Mouse (Mus musculus) ES-Bruce4 (cell line): ENCODE measurements at regions not wholly inside any gene's neighbourhood (a gene's known extent, or its start where the extent isn't known, plus 50 kb on each side); places are given as distances from the start of the nearest gene placed in this dataset.

Experiments
- H3K27ac ChIP-seq: 2 replicates; pipeline ENCODE4 v1.5.1; 2012; ENCODE audit warnings: low read length, inconsistent platforms; ENCODE audit not compliant: insufficient read depth
- H3K27me3 ChIP-seq: 2 replicates; pipeline ENCODE4 v1.6.1; 2012; ENCODE audit warnings: mild to moderate bottlenecking, low read length, inconsistent platforms; ENCODE audit not compliant: control insufficient read depth, poor library complexity, insufficient read depth, severe bottlenecking
- H3K36me3 ChIP-seq: 2 replicates; pipeline ENCODE4 v1.6.1; 2012; ENCODE audit warnings: inconsistent platforms, mild to moderate bottlenecking, low read length, moderate library complexity; ENCODE audit not compliant: control insufficient read depth, poor library complexity, insufficient read depth, severe bottlenecking
- H3K4me1 ChIP-seq: one replicate; pipeline ENCODE4 v1.8.1; 2011; ENCODE audit warnings: low read length; ENCODE audit not compliant: control insufficient read depth, insufficient read depth
- H3K4me3 ChIP-seq: 2 replicates; pipeline ENCODE4 v1.5.1; 2011; ENCODE audit warnings: low read depth, mild to moderate bottlenecking, low read length
- H3K9ac ChIP-seq: 2 replicates; pipeline ENCODE4 v1.6.1; 2012; ENCODE audit warnings: low read depth, mild to moderate bottlenecking, inconsistent platforms; ENCODE audit not compliant: poor library complexity, severe bottlenecking
- H3K9me3 ChIP-seq: replicated peaks from 2 replicates; pipeline ENCODE4 v1.6.1; 2012; ENCODE audit warnings: mild to moderate bottlenecking, low read length, inconsistent platforms; ENCODE audit not compliant: control insufficient read depth, poor library complexity, insufficient read depth, severe bottlenecking
- CTCF ChIP-seq: IDR thresholded peaks from one replicate; pipeline ENCODE4 v1.8.1; 2011; ENCODE audit warnings: low read depth, low read length
- EP300 ChIP-seq: IDR thresholded peaks from 2 replicates; pipeline ENCODE4 v1.6.1; 2011; ENCODE audit warnings: low read depth, low read length; ENCODE audit not compliant: insufficient read depth
- POLR2A ChIP-seq: IDR thresholded peaks from one replicate; pipeline ENCODE4 v1.8.1; 2011; ENCODE audit warnings: low read length; ENCODE audit not compliant: insufficient read depth

- TF ChIP-seq POLR2A (no peak), CTCF (no peak), EP300 (no peak)
Observed at GRCm38 (mm10) chr8:117862318-117862717, 60.6 kb upstream of the Mphosph6 start.

GRCm38 (mm10) chr8:117859734-117860133, 58.0 kb upstream of the Mphosph6 start:
- Histone ChIP-seq H3K9me3 (no peaks in the 10 kb centered on the region), H3K27me3 (no peaks in the 10 kb centered on the region), H3K27ac (no peak overlapping the region), H3K4me3 (no peak overlapping the region), H3K9ac (no peak overlapping the region), H3K36me3 (no peaks in the 10 kb centered on the region), H3K4me1 (no peaks in the 10 kb centered on the region)
- no peak for TF ChIP-seq CTCF
- no peak for TF ChIP-seq EP300
- TF ChIP-seq POLR2A: no peak

More at GRCm38 (mm10) chr8:117862318-117862717, 60.6 kb upstream of the Mphosph6 start:
- Histone ChIP-seq H3K4me1 (no peaks in the 10 kb centered on the region), H3K9ac (no peak overlapping the region), H3K9me3 (no peaks in the 10 kb centered on the region), H3K4me3 (no peak overlapping the region), H3K27me3 (no peaks in the 10 kb centered on the region), H3K36me3 (no peaks in the 10 kb centered on the region), H3K27ac (no peak overlapping the region)

- Histone ChIP-seq H3K4me1 (no peaks in the 10 kb centered on the region), H3K9me3 (no peaks in the 10 kb centered on the region), H3K27me3 (no peaks in the 10 kb centered on the region)
Observed at GRCm38 (mm10) chr8:117859095-117859494, 57.4 kb upstream of the Mphosph6 start.

GRCm38 (mm10) chr8:117856121-117856520, 54.4 kb upstream of the Mphosph6 start:
- H3K4me1 ChIP-seq: no peaks in the 10 kb centered on the region
- no peak overlapping the region for H3K27ac ChIP-seq
- H3K9ac ChIP-seq: no peak overlapping the region
- TF ChIP-seq POLR2A (no peak), CTCF (no peak), EP300 (no peak)
- no peaks in the 10 kb centered on the region for H3K27me3 ChIP-seq
- H3K4me3 ChIP-seq: no peak overlapping the region
- no peaks in the 10 kb centered on the region for H3K36me3 ChIP-seq
- no peaks in the 10 kb centered on the region for H3K9me3 ChIP-seq

More at GRCm38 (mm10) chr8:117859095-117859494, 57.4 kb upstream of the Mphosph6 start:
- Histone ChIP-seq H3K27ac (no peak overlapping the region), H3K9ac (no peak overlapping the region), H3K4me3 (no peak overlapping the region), H3K36me3 (no peaks in the 10 kb centered on the region)
- TF ChIP-seq CTCF (no peak), EP300 (no peak), POLR2A (no peak)

- no peak overlapping the region for H3K4me3 ChIP-seq
- no peaks in the 10 kb centered on the region for H3K4me1 ChIP-seq
- no peaks in the 10 kb centered on the region for H3K27me3 ChIP-seq
- H3K27ac ChIP-seq: no peak overlapping the region
- H3K36me3 ChIP-seq: no peaks in the 10 kb centered on the region
- no peaks in the 10 kb centered on the region for H3K9me3 ChIP-seq
- no peak overlapping the region for H3K9ac ChIP-seq
- no peak for TF ChIP-seq POLR2A
- no peak for TF ChIP-seq EP300
- TF ChIP-seq CTCF: no peak
Observed at GRCm38 (mm10) chr8:117854942-117855491, 53.3 kb upstream of the Mphosph6 start.

- TF ChIP-seq POLR2A (no peak), EP300 (no peak)
- H3K27ac ChIP-seq: no peak overlapping the region
- H3K4me1 ChIP-seq: no peaks in the 10 kb centered on the region
- no peaks in the 10 kb centered on the region for H3K36me3 ChIP-seq
- H3K9me3 ChIP-seq: no peaks in the 10 kb centered on the region
- no peak overlapping the region for H3K4me3 ChIP-seq
- H3K9ac ChIP-seq: no peak overlapping the region
- no peaks in the 10 kb centered on the region for H3K27me3 ChIP-seq
Observed at GRCm38 (mm10) chr8:117854301-117854700, 52.6 kb upstream of the Mphosph6 start.
